Mouse (Mus musculus) left cerebral cortex, adult 6 months (tissue): Measurements from ENCODE around the gene Hepacam. TPM values are rescaled to one million over a fixed set of nuclear protein-coding genes. Genes with fewer than 3 reads are reported as not detected.

Experiments
- long read RNA-seq, 2 experiments: library from polyadenylated mRNA; unstranded; transcript quantifications; one replicate each; pipeline ENCODE4 v2.0.0; 2019 to 2020
- polyA plus RNA-seq: library from polyadenylated mRNA; unstranded; fragments of <200 nt; fragmentation: Nextera tagmentation; gene quantifications from 2 replicates; pipeline ENCODE4 v1.2.3, GENCODE M21; 2021

The Hepacam gene
- polyA plus RNA-seq = 50.7 and 55.6 TPM in 2 replicates
- long read RNA-seq, experiment 1, transcript Hepacam-201 (7 exons, 3,347 nt) = major isoform, 188 of 240 reads
- long read RNA-seq, experiment 1, partial matches to known transcripts = 24 of 240 reads
- long read RNA-seq, experiment 1, other reads (novel, unspliced or antisense) = 28 of 240 reads
- long read RNA-seq, experiment 2, transcript Hepacam-201 (7 exons, 3,347 nt) = major isoform, 31 of 61 reads
- long read RNA-seq, experiment 2, partial matches to known transcripts = 26 of 61 reads
- long read RNA-seq, experiment 2, other reads (novel, unspliced or antisense) = 4 of 61 reads

GRCm38 (mm10) chr9:37367301-37368080 is at the start of gene Hepacam:
Gene Hepacam, plus strand, starts transcription at chr9:37367351.

GRCm38 (mm10) chr9:37347988-37348642 is 19.0 kb upstream of the Hepacam start, which contains the start of gene Ccdc15:
Gene Ccdc15, minus strand, starts transcription at chr9:37348432.

GRCm38 (mm10) chr9:37401802-37402201 is 34.7 kb downstream of the Hepacam start, which contains the start of gene Robo4:
Gene Robo4, plus strand, starts transcription at chr9:37401897.

GRCm38 (mm10) chr9:37432720-37433421 is 65.7 kb downstream of the Hepacam start, which contains the start of gene Robo3:
Gene Robo3, minus strand, starts transcription at chr9:37433246.

Other genes starting within 250 kb of the Hepacam start
- gene Pknox2, start 219.9 kb upstream of the Hepacam start, polyA plus RNA-seq = 14.6 and 30.8 TPM in 2 replicates
- 15.2 and 17.4 TPM in 2 replicates for gene Tmem218, start 159.1 kb upstream of the Hepacam start, polyA plus RNA-seq
- gene Slc37a2, start 111.6 kb upstream of the Hepacam start, polyA plus RNA-seq = 1.3 and 1.5 TPM in 2 replicates
- 1.1 and 1.4 TPM in 2 replicates for gene Ccdc15, start 18.9 kb upstream of the Hepacam start, polyA plus RNA-seq
- gene Robo4, start 34.5 kb downstream of the Hepacam start, polyA plus RNA-seq = 0.65 and 1.8 TPM in 2 replicates
- 0.86 and 1.0 TPM in 2 replicates for gene Robo3, start 65.9 kb downstream of the Hepacam start, polyA plus RNA-seq
- 3.1 and 4.4 TPM in 2 replicates for gene Msantd2, start 122.0 kb downstream of the Hepacam start, polyA plus RNA-seq
- 19.0 and 20.7 TPM in 2 replicates for gene Esam, start 160.7 kb downstream of the Hepacam start, polyA plus RNA-seq
- 3.4 and 4.1 TPM in 2 replicates for gene Vsig2, start 171.9 kb downstream of the Hepacam start, polyA plus RNA-seq
- 196 and 564 TPM in 2 replicates for gene Nrgn, start 185.6 kb downstream of the Hepacam start, polyA plus RNA-seq
- gene Siae, start 188.3 kb downstream of the Hepacam start, polyA plus RNA-seq = 14.4 and 16.3 TPM in 2 replicates
- gene Spa17, start 246.4 kb downstream of the Hepacam start, polyA plus RNA-seq = 6.6 and 7.7 TPM in 2 replicates